Mouse (Mus musculus): ENCODE data around the gene Fscn2. TPM values are rescaled to one million over a fixed set of nuclear protein-coding genes. Genes with fewer than 3 reads are reported as not detected.
"Not testable (repeated sequence)": the region's sequence is repeated elsewhere in the genome, so short reads cannot be mapped to it uniquely, and the experiment has no call there.

Fscn2 gene
- polyA plus RNA-seq, 1 experiment from 2014 or later: 0.31 TPM

- no peak for ATAC-seq (ENCODE audit: extremely low read depth, insufficient number of reproducible peaks, low FRiP score, low TSS enrichment)
- H3K27me3 ChIP-seq (replicated peaks): no peaks in the 10 kb centered on the region
- no peak overlapping the region for H3K4me2 ChIP-seq
- no peaks in the 10 kb centered on the region for H3K9me3 ChIP-seq
- H3K27ac ChIP-seq (replicated peaks): peak overlapping the region; percentile 95
- no peak overlapping the region for H3K4me3 ChIP-seq
- WGBS: 86% methylated on average over 4 of the region's 4 CpGs
- peaks cover 76% of the 10 kb centered on the region for H3K36me3 ChIP-seq
- peaks cover 89% of the 10 kb centered on the region for H3K4me1 ChIP-seq
- no peak overlapping the region for H3K9ac ChIP-seq
These were observed 19.8 kb downstream of the Fscn2 start for GRCm38 (mm10) chr11:120381157-120381556.

DNA sequence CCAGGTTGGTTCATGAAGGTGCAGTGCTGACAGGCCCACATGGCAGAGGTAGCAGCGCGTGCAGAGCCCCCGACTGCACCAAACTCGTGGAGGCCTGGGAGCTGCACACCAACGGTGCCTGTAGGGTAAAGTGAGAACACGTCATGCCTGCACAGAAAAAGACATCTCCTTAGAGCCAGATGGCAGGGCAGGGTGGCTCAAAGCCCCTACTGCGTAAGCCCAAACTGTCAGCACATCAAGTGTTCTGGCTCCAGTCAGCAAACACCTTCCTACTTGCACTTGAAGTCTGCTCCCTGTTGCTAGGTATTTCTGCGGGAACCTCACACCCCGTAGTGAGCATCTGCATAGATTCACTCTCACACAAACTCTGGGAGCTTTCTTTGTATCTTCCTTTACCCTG lies 21.2 kb downstream of the Fscn2 start:
- Histone ChIP-seq H3K27me3 (replicated peaks) (no peaks in the 10 kb centered on the region), H3K27ac (replicated peaks) (peak overlapping the region; percentile 95), H3K9ac (peak overlapping the region; percentile 69), H3K4me2 (peak overlapping the region; percentile 18; the same call in 1 of the 2 replicates), H3K4me3 (no peak overlapping the region), H3K4me1 (peaks cover 83% of the 10 kb centered on the region), H3K9me3 (no peaks in the 10 kb centered on the region), H3K36me3 (peaks cover 74% of the 10 kb centered on the region)
- ATAC-seq (ENCODE audit: extremely low read depth, insufficient number of reproducible peaks, low FRiP score, low TSS enrichment): peak; percentile 42
- WGBS: 50% methylated on average over 9 of the region's 9 CpGs

DNA sequence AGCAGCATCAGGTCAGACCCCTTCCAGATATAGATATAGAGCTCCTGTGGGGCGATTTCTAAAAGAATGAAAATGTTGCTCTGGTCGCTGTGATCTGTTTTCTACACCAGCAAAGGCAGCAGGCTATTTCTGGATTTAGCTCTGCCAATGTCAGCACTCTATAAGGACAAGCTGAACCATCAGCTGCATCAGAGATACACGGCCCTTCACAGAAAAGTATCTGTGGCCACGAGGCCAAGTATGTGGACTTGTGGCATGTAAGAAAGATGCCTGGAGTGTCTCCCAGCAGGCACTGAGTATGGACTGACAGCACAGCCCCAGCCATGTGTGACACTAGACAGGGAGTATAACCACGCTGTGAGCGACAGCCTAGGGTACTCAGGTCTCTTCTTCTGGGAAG lies 25.3 kb downstream of the Fscn2 start:
- no peaks in the 10 kb centered on the region for H3K27me3 ChIP-seq (replicated peaks)
- H3K27ac ChIP-seq (replicated peaks): peak overlapping the region; percentile 98
- no peak overlapping the region for H3K9ac ChIP-seq
- peaks cover 68% of the 10 kb centered on the region for H3K4me1 ChIP-seq
- H3K36me3 ChIP-seq: peaks cover 81% of the 10 kb centered on the region
- ATAC-seq (ENCODE audit: extremely low read depth, insufficient number of reproducible peaks, low FRiP score, low TSS enrichment): peak; percentile 44; the same call in 1 of the 2 replicates
- no peaks in the 10 kb centered on the region for H3K9me3 ChIP-seq
- 57% methylated on average over 6 of the region's 6 CpGs for WGBS
- no peak overlapping the region for H3K4me3 ChIP-seq
- H3K4me2 ChIP-seq: 0 out of 2 replicates have a peak overlapping the region, but pooled peaks have one; percentile 3

DNA sequence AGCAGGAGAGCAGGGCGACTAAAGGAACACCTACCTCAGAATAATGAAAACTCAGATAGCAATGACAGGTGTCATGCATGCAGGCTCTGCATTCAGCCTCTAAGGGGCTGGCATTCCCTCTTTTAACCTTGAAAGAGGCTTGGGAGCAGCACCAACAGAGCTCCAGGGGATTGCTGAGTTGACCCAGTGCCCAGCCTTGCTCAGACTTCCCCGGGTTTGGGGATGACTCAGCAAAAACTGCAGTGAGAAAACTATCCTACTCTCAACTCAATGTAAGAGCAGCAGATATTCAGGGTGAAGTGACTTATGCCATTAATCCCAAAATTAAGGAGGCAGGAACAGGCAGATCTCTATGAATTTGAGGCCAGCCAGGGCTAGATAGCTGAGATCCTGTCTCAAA lies 25.8 kb downstream of the Fscn2 start:
- ATAC-seq (ENCODE audit: extremely low read depth, insufficient number of reproducible peaks, low FRiP score, low TSS enrichment): no peak
- Histone ChIP-seq H3K4me2 (0 out of 2 replicates have a peak overlapping the region, but pooled peaks have one; percentile 3), H3K9ac (peak overlapping the region; percentile 61), H3K27ac (replicated peaks) (peak overlapping the region; percentile 98), H3K4me1 (peaks cover 63% of the 10 kb centered on the region), H3K36me3 (peaks cover 81% of the 10 kb centered on the region), H3K9me3 (no peaks in the 10 kb centered on the region), H3K27me3 (replicated peaks) (no peaks in the 10 kb centered on the region), H3K4me3 (no peak overlapping the region)
- WGBS: 39% methylated on average over 2 of the region's 2 CpGs

DNA sequence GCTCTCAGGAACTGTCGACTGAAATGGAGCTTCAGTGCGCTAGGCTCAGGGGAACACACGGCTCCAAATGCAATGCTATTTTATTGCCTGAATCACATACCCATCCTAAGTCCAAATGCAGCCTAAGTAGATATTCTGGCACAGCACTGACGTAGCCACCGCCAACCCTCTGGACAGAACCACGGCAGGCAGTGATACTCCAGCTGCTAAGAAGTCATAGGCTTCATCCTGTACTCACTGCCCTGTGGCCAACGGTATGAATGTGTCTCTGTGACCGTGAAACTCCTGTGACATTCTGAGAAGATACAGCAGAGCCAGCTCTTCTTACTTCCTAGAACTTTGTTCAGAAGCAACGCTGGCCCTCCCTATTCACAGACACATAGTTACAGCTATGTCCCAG lies 27.2 kb downstream of the Fscn2 start:
- Histone ChIP-seq H3K4me1 (peaks cover 49% of the 10 kb centered on the region), H3K4me2 (no peak overlapping the region), H3K27me3 (replicated peaks) (no peaks in the 10 kb centered on the region), H3K4me3 (no peak overlapping the region), H3K9me3 (no peaks in the 10 kb centered on the region), H3K9ac (peak overlapping the region; percentile 58; the same call in 1 of the 2 replicates), H3K27ac (replicated peaks) (peak overlapping the region; percentile 58), H3K36me3 (peaks cover 81% of the 10 kb centered on the region)
- WGBS: 89% methylated on average over 9 of the region's 9 CpGs
- no peak for ATAC-seq (ENCODE audit: extremely low read depth, insufficient number of reproducible peaks, low FRiP score, low TSS enrichment)

DNA sequence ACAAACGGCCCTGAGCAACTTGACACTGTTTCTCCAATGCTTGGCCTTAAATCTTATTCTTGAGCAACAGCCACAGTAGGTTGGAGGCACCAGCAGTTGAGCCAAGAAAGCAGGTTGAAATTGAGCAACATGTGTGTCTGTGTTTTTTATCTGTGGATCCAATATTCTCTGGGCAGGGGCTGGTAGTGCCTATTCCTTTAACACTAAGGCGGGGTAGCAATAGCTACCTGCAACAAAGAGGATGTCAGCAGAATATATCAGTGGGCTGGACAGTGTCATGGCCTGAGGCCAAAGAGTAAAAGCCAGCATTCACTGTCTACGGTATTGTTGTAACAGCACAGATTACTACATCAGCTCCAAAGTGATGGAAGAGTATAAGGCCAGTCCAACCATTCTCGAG lies 34.3 kb downstream of the Fscn2 start:
- H3K27me3 ChIP-seq (replicated peaks): no peaks in the 10 kb centered on the region
- H3K4me2 ChIP-seq: no peak overlapping the region
- no peak overlapping the region for H3K27ac ChIP-seq (replicated peaks)
- H3K4me3 ChIP-seq: no peak overlapping the region
- H3K9ac ChIP-seq: no peak overlapping the region
- H3K36me3 ChIP-seq: peaks cover 80% of the 10 kb centered on the region
- no peak for ATAC-seq (ENCODE audit: extremely low read depth, insufficient number of reproducible peaks, low FRiP score, low TSS enrichment)
- 72% methylated on average over 4 of the region's 4 CpGs for WGBS
- no peaks in the 10 kb centered on the region for H3K9me3 ChIP-seq
- H3K4me1 ChIP-seq: no peaks in the 10 kb centered on the region

DNA sequence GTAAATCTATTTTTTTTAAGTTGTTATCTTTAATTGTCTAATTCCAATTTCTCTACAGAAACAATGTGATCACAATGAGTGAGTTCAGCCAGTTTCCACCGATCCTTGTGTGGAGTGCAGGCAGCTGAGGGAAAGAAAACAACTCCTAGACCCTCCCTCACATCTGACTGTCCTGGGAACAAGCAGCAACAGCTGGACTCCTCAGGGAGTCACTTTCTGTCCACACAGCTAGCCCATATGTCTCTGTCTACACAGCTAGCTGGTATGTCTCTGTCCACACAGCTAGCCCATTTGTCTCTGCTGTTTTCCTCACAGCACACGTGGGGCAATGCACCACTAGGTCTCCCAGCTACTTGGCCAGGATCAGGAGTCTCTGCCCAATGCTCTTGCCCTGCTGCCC lies 36.3 kb downstream of the Fscn2 start:
- H3K9ac ChIP-seq: no peak overlapping the region
- H3K4me1 ChIP-seq: no peaks in the 10 kb centered on the region
- 75% methylated on average over 2 of the region's 2 CpGs for WGBS
- no peak for ATAC-seq (ENCODE audit: extremely low read depth, insufficient number of reproducible peaks, low FRiP score, low TSS enrichment)
- H3K9me3 ChIP-seq: no peaks in the 10 kb centered on the region
- H3K36me3 ChIP-seq: peaks cover 86% of the 10 kb centered on the region
- no peak overlapping the region for H3K4me2 ChIP-seq
- no peak overlapping the region for H3K4me3 ChIP-seq
- H3K27me3 ChIP-seq (replicated peaks): no peaks in the 10 kb centered on the region
- H3K27ac ChIP-seq (replicated peaks): no peak overlapping the region

DNA sequence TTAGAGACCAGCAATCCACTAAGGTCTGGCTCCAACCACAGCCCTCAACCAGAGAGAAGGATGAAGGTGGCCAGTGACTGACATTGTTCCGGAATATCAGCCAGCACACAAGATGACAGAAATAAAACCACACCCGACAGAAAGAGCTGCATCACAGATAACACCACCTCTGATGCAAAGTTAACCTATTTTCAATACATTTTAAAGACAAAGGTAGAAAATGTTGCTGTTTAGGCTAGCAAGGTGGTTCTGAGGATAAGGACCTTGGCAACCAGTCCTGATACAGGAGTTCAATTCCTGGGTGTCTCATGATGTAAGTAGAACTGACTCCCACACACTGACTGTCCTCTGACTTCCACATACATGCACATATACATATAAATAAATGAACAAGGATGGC lies 38.0 kb downstream of the Fscn2 start:
- Histone ChIP-seq H3K4me3 (no peak overlapping the region), H3K9ac (no peak overlapping the region), H3K4me1 (no peaks in the 10 kb centered on the region), H3K36me3 (peaks cover 86% of the 10 kb centered on the region), H3K9me3 (no peaks in the 10 kb centered on the region), H3K27me3 (replicated peaks) (no peaks in the 10 kb centered on the region), H3K27ac (replicated peaks) (no peak overlapping the region), H3K4me2 (no peak overlapping the region)
- no peak for ATAC-seq (ENCODE audit: extremely low read depth, insufficient number of reproducible peaks, low FRiP score, low TSS enrichment)
- WGBS: 74% methylated on average over 2 of the region's 2 CpGs

DNA sequence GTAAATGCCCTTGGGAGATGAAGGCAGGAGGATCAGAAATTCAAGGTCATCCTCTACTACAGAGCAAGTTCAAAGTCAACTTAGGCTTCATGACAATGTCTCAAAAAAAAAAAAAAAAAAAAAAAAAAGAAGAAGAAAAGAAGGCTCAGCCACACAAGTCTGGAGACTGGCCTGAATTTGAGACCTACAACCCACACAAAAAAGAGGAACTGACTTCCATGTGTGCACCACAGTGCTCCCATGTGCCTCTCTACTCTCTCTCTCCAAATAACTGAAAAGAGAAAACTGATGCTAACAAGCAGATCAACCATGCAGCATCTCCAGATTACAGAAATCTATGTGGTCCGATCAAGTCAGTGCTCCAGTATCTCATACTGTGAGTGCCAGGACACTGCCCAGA lies 43.5 kb downstream of the Fscn2 start:
- WGBS: 100% methylated on average over 1 of the region's 1 CpGs
- no peak overlapping the region for H3K9ac ChIP-seq
- H3K27me3 ChIP-seq (replicated peaks): no peaks in the 10 kb centered on the region
- H3K4me3 ChIP-seq: no peak overlapping the region
- no peaks in the 10 kb centered on the region for H3K9me3 ChIP-seq
- peaks cover 100% of the 10 kb centered on the region for H3K36me3 ChIP-seq
- no peak for ATAC-seq (ENCODE audit: extremely low read depth, insufficient number of reproducible peaks, low FRiP score, low TSS enrichment)
- no peak overlapping the region for H3K27ac ChIP-seq (replicated peaks)
- no peaks in the 10 kb centered on the region for H3K4me1 ChIP-seq
- no peak overlapping the region for H3K4me2 ChIP-seq

GRCm38 (mm10) chr11:120405867-120406266 lies 44.5 kb downstream of the Fscn2 start:
- no peak for ATAC-seq (ENCODE audit: extremely low read depth, insufficient number of reproducible peaks, low FRiP score, low TSS enrichment)
- H3K4me1 ChIP-seq: no peaks in the 10 kb centered on the region
- peaks cover 100% of the 10 kb centered on the region for H3K36me3 ChIP-seq
- no peaks in the 10 kb centered on the region for H3K27me3 ChIP-seq (replicated peaks)
- no peak overlapping the region for H3K4me3 ChIP-seq
- H3K9me3 ChIP-seq: no peaks in the 10 kb centered on the region
- H3K27ac ChIP-seq (replicated peaks): no peak overlapping the region
- WGBS: 81% methylated on average over 3 of the region's 3 CpGs
- H3K9ac ChIP-seq: no peak overlapping the region
- H3K4me2 ChIP-seq: no peak overlapping the region

DNA sequence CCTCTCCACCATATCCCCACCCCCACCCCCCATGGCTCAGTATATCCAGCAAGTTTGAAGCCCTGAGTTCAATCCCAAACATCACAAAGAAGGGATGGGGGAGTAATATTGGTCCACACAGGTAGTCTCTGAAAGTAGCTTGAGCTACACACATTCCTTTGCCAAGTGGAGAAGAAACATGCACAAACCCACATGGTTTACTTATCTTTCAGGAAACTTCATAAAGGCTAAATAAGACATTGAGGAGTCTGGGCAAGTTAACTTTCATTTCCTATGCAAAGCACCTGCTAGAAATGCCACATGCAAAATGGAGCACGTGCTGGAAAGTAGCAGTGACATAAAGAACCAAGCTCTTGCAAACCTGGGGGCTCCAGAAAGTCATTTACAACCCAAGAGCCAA lies 45.1 kb downstream of the Fscn2 start:
- Histone ChIP-seq H3K27ac (replicated peaks) (no peak overlapping the region), H3K36me3 (peaks cover 100% of the 10 kb centered on the region), H3K4me1 (no peaks in the 10 kb centered on the region), H3K9me3 (no peaks in the 10 kb centered on the region), H3K9ac (no peak overlapping the region), H3K4me2 (no peak overlapping the region), H3K27me3 (replicated peaks) (no peaks in the 10 kb centered on the region), H3K4me3 (no peak overlapping the region)
- WGBS: 75% methylated on average over 1 of the region's 1 CpGs
- ATAC-seq (ENCODE audit: extremely low read depth, insufficient number of reproducible peaks, low FRiP score, low TSS enrichment): no peak

DNA sequence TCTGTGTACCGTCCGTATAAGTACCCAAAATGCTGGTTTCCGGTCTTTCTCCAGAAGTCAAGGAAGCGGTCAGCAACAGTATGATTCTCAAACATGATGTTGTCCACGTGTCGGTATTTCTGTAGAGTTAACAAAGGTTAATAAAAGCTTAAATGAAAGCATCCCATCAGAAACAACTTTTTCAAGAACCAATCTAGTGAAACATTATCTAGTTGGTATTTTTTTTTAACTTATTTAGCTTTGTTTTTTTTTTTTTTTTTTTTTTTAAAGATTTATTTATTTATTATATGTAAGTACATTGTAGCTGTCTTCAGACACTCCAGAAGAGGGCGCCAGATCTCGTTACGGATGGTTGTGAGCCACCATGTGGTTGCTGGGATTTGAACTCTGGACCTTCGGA lies 52.3 kb downstream of the Fscn2 start:
- H3K27me3 ChIP-seq (replicated peaks); H3K4me1 ChIP-seq; H3K4me3 ChIP-seq; H3K9ac ChIP-seq; H3K4me2 ChIP-seq; ATAC-seq (ENCODE audit: extremely low read depth, insufficient number of reproducible peaks, low FRiP score, low TSS enrichment); H3K27ac ChIP-seq (replicated peaks); H3K9me3 ChIP-seq: not testable (repeated sequence)
- 95% methylated on average over 7 of the region's 10 CpGs for WGBS
- H3K36me3 ChIP-seq: peaks cover 97% of the 10 kb centered on the region

All from heart, embryonic 13.5 days (tissue).